Mouse (Mus musculus): ENCODE measurements at regions not wholly inside any gene's neighbourhood (a gene's known extent, or its start where the extent isn't known, plus 50 kb on each side); places are given as distances from the start of the nearest gene placed in this dataset.

DNA sequence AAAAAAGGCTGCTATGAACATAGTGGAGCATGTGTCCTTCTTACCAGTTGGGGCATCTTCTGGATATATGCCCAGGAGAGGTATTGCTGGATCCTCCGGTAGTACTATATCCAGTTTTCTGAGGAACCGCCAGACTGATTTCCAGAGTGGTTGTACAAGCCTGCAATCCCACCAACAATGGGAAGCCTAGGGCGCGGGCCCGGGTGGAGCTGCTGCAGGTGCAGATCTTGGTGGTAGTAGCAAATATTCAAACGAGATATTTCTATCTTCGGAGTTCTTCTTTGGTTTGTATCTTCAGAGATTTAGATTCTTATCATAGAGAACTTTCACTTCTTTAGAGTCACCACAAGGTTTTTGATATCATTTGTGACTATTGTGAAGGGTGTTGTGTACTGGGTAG lies 52.7 kb upstream of the Btbd35f27 start:
- peak; percentile 69; the same call in 1 of the 2 replicates for ATAC-seq (ENCODE audit: extremely low read depth, insufficient number of reproducible peaks, low FRiP score, poor library complexity, severe bottlenecking)
